Mouse (Mus musculus) left cerebral cortex, adult 9 months (tissue): ENCODE data around the gene Myod1.

Experiments
- DNase-seq, 2 experiments: peaks; one replicate each; pipeline ENCODE4 v3.0.0; 2022; ENCODE audit warnings: low spot score in 2 of 2

The Myod1 gene

DNA sequence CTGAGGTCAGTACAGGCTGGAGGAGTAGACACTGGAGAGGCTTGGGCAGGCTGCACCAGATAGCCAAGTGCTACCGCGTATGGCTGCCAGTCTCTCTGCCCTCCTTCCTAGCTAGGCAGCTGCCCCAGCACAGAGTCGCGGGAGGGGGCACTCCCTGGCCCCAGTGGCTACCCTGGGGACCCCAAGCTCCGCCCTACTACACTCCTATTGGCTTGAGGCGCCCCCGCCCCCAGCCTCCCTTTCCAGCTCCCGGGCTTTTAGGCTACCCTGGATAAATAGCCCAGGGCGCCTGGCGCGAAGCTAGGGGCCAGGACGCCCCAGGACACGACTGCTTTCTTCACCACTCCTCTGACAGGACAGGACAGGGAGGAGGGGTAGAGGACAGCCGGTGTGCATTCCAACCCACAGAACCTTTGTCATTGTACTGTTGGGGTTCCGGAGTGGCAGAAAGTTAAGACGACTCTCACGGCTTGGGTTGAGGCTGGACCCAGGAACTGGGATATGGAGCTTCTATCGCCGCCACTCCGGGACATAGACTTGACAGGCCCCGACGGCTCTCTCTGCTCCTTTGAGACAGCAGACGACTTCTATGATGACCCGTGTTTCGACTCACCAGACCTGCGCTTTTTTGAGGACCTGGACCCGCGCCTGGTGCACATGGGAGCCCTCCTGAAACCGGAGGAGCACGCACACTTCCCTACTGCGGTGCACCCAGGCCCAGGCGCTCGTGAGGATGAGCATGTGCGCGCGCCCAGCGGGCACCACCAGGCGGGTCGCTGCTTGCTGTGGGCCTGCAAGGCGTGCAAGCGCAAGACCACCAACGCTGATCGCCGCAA, at the start of gene Myod1:
Gene Myod1, plus strand, starts transcription at position 303 of the 836 bp plus-strand sequence.
- no peak for DNase-seq

DNA sequence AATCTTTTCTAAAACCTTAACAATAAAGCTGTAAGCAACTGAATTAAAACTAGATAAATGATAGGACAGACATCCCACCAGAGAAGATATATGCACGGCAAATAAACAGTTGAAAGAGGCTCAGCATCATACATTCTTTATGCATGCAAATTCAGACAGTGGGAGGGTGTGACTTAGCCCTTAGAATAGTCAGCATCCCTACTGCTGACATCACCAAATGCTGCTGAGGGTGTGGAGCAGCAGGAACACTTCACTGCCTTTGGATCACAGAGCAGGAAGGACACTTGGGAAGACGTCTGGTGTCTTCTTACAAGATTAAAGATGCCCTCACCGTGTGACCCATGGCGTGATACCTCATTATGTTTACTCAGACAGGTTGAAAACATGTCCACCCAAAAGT, 48.4 kb upstream of the Myod1 start:
- DNase-seq, result peak in 1 of 2 experiments; percentile 10

DNA sequence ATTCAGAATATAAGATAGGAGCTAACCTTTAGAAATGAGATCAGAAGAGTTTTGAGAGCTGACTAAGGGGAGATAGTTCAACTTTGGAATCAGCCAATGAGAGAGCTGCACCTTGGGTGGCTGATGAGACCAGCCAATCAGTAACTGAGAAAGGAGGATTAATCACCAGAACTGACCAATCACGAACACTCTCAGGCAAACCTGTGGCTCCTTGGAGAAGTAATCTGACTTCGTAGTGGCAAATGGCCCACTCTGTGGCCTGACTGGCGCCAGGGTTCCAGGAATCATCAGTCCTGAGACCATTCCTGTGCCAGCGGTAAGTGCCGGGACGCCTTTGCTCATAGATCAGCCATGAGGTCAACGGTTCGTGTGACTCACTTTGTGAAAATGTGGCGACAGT, 38.9 kb upstream of the Myod1 start:
- no peak for DNase-seq

DNA sequence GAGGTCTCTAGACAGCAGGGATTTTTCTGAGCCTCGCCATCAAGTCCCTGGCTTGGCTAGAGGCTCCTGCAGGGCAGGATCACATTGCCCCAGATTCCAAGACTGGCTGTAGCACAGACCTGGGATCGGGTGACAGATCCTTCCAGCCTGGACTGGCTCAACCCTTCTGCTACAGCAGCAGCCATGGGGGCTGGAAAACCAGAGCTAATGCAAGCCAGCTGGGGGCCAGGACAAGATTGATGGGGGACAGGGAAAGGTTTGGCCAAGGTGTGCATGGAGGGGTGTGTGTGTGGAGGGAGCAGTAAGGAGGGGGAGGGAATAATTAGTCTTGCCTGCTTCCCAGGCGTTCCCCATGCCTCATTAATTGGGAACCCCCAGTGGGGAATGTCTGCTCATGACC, 36.5 kb upstream of the Myod1 start:
- DNase-seq, result no peak

DNA sequence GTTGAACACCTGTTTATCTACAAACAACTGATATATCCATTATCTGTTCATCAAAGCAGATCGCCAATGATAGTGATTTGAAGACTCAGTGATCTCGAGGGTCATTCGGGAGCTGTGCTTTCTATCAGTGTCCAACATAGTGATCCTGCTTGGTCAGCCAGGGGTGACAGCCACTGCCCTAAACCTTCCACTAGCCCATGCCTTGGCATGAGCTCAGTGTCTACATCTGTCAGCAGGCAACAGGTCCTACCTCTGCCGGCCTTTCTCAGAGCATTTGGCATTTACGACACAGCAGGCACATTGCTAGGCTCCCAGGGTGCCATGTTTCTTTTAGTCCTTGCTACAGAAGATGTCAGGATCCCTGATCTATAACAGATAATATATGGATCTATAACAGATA, 36.0 kb upstream of the Myod1 start:
- no peak for DNase-seq

DNA sequence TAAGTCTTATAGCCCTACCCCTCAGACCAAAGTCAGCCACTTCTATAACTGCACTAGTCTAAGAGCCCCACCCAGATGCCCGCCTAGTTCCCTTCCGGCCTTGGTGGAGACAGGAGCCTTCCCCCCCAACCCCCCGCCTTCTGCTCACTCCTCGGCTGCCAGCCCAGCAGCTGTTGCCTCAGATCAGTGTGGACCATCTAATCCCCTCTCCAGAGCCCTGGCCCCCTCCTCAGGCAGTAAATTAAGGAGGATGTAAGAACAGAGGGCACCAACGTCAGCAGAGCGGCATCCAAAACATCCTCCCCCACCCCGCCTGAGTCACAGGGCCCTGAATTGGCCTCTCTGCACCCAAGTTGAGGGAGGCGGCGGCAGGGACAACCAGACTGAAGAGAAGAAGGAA, 34.8 kb upstream of the Myod1 start:
- DNase-seq, result no peak

DNA sequence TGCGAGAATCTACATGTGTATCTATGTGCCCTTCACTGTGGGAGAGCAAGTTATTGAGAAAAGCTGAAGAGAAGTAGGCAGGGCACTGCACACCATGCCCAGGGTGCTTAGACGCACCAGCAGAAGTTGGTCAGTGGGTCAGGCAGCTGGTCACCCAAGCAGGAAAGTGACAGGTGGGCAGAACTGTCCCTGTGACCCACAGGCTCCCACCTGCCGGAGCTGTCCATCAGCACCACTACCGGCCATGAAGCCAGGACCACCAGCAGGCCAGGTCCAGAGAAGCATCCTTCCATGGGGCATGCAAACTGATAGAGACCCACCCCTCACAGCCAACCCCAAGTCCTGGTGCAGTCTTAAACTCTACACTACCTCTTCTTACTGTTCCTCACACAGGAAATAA, 28.6 kb upstream of the Myod1 start:
- no peak for DNase-seq

DNA sequence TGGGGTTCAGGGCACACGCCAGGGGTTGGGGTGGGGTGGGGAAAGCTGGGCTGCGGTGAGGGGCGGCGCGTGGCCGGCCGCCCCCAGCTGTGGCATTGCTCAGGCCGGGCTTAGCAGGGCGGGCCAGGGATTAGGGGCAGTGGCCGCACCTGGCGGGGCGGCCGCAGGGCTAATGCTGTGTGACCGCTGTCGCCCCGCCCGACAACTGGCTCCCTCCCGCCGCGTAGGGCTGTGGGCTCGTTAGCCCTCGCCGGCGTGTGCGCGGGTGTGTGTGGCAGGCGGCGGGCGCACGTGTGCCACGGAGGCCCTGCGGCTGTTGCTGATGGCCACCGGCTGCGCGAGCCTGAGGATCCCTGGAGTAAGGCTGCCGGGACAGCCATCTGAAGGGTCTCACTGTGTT, 27.5 kb upstream of the Myod1 start:
- DNase-seq, result no peak

DNA sequence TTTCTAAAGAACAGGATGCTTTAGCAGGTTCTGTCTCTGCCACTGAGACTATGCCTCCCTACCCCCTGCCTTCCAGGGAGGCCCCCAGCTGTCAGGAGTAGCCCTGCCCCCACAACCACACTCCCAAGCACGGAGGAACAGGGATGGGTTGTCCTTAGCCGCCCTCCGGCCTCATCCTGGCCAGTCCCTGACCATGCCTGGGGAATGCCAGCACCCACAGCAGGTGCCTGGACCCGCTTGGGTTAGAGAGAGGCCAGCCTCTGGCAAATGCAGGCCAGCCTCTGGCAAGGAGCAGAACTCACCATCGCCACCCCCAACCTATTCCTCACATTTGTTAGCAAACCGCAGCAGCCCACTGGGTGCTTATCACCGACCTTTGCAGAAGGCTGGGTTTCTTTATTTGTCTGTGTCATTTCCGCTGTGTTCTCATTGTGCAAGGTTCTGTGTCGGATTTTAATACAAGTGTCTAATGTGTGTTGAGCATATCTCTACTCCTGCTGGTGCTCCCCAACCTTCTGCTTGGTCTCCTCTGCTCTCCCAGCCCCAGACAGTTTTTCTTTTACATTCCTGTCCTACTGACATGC, 26.1 kb upstream of the Myod1 start:
- no peak for DNase-seq

DNA sequence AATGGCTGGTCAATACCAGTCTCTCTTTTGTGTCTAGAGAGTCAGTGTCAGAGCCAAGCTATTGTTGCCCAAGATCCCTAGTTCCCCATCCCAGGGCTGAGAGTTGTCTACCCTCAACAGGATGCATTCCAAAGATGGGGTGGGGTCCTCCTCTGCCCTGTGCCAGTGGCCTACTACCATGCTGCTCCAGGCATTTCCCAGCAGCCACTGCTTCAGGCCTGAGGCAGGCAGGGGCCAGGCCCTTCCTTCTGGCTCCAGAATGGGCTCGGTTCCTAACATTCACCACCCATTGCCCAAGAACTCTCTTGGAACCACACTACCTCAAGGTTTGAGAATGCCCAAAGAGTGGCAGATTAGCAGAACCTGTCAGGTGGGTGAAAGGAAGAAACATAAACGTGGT, 23.5 kb upstream of the Myod1 start:
- no peak for DNase-seq

DNA sequence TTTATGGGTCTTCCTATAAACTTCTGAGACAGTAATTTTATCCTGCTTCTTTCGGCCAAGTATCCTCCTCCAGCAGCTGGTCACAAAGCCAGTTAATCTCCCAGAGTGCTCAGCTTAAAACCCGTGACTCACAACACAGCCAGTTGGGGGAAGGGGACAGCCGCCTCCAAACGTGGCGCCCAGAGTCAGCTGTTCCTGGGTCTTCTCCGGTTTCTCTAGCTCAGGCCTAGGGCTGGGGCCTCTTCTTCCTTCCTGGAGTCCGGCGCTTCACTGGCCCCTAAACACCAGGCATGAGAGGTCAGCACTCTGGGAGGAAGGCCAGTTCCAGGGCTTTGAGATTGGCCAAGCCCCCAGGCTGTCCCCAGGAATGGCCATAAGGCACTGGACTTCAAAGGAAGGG, 23.1 kb upstream of the Myod1 start:
- no peak for DNase-seq

DNA sequence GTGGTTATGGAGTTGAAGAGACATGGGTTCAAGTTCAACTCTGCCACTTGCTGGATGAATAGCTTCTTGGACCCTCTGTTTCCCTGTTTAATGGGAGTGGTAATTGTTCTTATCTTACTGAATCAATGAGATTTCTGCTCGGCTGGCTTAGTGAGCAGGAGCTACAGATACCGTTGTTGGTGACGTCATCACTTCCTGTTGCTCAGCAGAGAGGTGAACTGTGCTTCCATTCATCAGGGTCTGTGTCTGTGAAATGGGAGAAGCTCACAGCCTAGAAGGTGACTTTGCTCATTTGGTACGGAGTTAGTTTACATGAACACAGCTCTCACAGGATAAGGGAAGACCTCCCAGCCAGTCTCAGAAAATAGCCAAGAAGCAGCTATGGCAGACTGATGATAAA, 22.4 kb upstream of the Myod1 start:
- DNase-seq, result no peak

DNA sequence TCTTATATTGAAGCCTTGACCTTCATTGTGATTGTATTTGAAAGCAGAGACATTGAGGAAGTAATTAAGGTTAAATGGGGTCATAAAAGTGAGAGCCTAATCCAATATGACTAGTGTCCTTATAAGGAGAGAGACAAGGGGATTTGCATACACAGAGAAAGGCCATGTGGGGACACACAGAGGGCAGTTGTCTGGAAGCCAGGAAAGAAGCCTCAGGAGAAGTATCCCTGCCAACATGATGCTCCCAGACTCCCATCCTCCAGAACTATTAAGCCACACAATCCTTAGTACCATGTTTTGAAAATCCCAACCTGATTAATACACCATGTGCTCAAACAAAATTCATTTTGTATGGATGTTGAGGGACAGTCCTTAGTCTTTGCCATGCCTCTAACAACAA, 14.5 kb upstream of the Myod1 start:
- DNase-seq, result no peak

DNA sequence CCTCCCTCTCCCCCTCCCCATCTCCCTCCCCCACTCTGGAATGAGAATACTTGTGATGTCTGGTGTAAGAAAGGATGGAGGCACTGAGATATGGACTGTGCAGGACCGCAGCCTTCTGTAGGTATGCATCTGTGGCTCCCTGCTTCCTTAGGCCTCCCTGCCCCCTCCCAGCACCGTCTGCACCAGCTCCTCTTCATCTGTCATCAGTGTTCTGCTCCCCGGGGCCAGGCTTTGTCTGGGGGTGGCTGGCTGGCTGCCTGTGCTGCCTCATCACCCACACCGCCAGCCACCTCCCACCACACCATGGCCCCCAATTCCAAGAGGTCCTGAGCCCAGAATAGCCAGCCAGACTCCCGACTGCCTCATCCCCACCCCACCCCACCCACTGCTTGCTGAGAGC, 12.1 kb upstream of the Myod1 start:
- no peak for DNase-seq

DNA sequence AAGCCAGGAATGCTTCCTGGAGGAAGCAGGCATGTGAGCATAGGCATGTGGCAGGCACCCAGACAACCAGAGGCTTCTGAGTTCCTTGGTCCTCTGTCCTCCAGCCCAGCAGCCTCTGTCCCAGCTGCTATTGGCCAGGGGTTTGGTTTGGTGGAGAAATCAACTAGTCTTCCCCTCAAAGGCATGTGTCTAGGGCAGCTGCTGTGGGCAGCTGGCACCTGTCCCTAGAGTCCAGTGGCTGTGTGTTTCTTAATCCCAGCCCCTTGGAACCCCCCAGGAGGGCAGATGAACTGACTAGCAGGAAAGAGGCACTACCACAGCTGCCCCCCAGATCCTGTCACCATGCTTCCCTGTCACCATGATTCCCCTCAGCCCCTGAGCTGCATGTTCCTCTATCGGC, 10.5 kb upstream of the Myod1 start:
- no peak for DNase-seq

DNA sequence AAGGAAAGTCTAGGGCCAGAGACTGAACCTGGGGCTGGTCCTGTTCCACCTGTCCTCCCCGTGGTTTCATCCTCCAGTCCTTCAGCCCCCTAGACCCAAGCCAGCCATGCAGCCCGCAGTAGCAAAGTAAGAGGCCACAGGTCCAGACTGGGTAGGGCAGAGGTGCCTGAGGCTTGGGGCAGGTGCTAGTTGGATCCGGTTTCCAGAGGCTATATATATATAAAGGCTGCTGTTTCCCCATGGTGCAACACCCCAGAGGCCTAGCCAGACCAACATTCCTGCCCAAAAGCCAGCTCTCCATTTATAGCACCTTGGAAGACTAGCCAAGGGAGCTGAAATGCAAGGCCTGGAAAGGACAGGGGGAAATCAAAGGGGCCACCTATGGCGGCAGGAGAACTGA, 5.2 kb upstream of the Myod1 start:
- no peak for DNase-seq

DNA sequence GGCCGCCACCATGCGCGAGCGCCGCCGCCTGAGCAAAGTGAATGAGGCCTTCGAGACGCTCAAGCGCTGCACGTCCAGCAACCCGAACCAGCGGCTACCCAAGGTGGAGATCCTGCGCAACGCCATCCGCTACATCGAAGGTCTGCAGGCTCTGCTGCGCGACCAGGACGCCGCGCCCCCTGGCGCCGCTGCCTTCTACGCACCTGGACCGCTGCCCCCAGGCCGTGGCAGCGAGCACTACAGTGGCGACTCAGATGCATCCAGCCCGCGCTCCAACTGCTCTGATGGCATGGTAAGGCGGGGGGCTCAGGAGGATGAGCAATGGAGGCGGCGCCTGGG, 703 bp downstream of the Myod1 start:
- DNase-seq, result no peak

DNA sequence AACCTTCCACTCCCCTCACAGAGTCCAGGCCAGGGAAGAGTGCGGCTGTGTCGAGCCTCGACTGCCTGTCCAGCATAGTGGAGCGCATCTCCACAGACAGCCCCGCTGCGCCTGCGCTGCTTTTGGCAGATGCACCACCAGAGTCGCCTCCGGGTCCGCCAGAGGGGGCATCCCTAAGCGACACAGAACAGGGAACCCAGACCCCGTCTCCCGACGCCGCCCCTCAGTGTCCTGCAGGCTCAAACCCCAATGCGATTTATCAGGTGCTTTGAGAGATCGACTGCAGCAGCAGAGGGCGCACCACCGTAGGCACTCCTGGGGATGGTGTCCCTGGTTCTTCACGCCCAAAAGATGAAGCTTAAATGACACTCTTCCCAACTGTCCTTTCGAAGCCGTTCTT, 1.8 kb downstream of the Myod1 start:
- no peak for DNase-seq

DNA sequence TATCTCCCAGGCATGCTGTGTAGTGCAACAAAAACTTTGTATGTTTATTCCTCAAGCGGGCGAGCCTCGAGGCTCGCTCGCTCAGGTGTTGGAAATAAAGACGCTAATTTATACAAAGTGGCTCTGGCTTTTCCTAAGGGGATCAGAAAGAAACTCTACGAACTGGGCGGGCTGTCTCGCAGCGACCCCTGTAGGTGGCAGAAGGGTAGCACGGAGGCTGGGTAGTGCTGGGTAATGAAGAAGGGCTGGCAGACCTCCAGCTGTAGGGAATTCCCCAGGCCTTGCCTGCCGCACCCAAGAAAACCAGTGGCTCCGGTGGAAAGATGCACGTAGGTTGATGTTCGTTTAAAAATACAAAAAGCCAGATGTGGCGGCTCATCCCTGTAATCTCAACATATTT, 2.7 kb downstream of the Myod1 start:
- peak in 1 of 2 experiments; percentile 69 for DNase-seq

DNA sequence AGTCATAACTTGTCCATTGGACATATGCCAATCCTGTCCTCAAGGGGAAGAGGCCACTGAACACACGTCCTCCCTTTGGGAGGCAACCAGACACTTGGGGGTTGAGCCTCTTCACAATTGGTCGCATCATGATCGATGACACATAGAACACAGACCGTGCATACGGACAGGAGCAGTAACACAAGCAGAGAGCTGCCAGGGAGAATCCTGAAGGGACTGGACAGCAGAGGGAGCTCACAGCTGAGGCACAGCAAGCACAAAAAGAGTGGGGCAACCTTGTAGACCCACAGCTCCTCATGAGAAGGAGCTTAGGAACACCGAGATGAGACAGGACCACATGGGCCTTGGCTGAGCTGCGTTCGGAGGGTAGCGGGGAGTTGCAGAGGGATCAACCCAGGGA, 4.4 kb downstream of the Myod1 start:
- DNase-seq, result no peak

DNA sequence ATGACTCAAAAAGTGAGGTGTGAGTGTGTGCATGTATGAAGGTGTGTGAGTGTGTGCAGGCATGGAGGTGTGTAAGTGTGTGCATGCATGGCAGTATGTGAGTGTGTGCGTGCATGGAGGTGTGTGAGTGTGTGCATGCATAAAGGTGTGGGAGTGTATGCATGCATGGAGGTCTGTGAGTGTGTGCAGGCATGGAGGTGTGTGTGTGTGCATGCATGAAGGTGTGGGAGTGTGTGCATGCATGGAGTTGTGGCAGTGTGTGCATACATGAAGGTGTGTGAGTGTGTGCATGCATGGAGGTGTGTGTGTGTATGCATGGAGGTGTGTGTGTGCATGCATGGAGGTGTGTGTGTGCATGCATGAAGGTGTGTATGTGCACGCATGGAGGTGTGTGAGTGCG, 11.2 kb downstream of the Myod1 start:
- DNase-seq, result no peak

DNA sequence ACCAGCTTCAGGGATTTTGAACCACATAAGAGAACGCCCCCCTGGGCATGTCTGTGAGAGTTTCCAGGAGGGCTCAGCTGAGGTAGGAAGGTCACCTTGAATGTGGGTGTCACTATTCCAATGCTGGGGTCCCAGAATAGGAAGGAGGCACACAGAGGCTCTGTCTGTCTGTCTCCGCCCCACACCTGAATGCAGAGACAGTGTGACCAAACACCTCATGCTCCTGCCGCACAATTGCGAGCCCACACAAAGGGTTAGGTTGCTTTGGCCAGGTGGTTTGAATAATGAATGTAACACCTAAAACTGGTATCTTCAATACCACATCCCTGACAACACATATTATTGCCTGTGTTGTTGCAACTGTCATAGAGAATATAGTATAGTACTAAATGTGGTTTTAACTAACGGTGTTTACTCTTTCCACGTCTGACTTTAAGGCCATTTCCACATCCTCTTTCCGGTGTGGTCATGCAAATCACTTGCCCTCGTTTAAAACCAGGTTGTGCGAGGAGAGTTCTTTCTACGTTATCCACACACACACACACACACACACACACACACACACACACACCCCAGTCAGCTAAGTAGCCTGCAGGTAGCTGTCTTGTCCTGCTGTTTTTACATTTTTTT, 13.3 kb downstream of the Myod1 start:
- no peak for DNase-seq

DNA sequence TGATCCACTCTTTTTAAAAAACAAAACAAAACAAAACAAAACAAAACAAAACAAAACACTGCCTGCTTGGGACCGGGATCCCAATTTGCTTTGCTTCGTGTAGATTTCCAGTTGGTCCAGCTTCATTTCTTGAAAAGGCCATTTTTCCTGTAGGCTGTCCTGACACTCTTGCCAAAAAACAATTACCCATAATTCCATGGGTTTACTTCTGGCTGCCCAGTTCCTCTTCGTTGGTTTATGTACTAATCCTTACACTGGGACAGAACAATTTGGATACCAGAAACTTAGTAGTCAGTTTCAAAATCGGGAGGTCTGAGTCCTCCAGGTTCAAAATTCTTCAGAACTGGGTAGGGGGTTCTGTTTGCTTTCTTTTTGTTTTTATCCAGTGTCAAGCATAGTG, 14.0 kb downstream of the Myod1 start:
- DNase-seq, result no peak
